Mouse (Mus musculus): ENCODE measurements around the gene Mrpl20. TPM values are rescaled to one million over a fixed set of nuclear protein-coding genes. Genes with fewer than 3 reads are reported as not detected.

Mrpl20 gene
- polyA plus RNA-seq, 1 experiment from 2014 or later = 131 TPM

DNA sequence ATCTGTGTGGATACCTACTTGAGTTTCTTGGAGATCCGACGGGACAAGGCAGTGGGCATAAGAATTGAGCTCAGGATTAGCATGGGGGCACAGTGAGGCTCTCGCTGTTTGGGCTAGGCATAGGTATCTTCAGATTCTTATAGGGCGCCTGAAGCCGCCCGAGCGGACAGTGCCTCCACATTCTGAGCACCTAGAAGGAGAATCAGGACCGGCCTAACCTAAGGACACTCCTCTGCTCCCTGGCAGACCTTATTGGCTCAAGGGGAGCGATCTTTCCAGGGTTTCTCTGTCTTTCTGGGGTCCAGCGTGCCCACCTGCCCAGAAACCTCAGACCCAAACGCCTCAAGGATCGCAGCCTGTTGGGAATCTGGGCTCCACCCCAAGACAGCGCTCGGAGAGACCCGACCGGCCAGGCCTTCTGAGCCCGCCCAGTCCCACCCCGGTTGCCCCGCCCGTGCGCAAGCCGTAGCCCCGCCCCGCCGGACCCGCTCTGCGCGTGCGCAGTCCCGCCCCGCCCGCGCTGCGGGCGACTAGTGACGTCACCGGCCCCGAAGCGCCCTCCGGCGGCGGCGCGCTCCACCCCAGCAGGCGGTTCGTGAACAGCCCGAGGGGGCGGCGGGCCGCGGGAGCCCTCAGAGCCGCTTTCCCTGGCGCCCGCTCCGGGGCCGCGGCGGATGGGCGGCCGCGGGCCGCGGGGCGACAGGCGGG is 44.3 kb downstream of the Mrpl20 start, which contains the start of gene Dvl1:
Gene Dvl1 (plus strand): TSS at position 532 of the 708 bp plus-strand sequence.
- Histone ChIP-seq H3K4me2 (peak within 1 kb of the TSS; percentile 88), H3K27ac (peak within 1 kb of the TSS; percentile 63), H3K4me1 (replicated peaks) (peaks cover 32% of the 10 kb centered on the region), H3K9me3 (replicated peaks) (no peaks in the 10 kb centered on the region), H3K36me3 (peaks cover 2% of the 10 kb centered on the region; the same call in 1 of the 2 replicates), H3K9ac (peak within 1 kb of the TSS; percentile 83), H3K27me3 (no peaks in the 10 kb centered on the region), H3K4me3 (peak within 1 kb of the TSS; percentile 81)
- ATAC-seq (replicated peaks; ENCODE audit: insufficient number of reproducible peaks, insufficient read depth, low FRiP score, low read depth) = peak; percentile 93
- 2% methylated on average over 64 of the region's 65 CpGs for WGBS

DNA sequence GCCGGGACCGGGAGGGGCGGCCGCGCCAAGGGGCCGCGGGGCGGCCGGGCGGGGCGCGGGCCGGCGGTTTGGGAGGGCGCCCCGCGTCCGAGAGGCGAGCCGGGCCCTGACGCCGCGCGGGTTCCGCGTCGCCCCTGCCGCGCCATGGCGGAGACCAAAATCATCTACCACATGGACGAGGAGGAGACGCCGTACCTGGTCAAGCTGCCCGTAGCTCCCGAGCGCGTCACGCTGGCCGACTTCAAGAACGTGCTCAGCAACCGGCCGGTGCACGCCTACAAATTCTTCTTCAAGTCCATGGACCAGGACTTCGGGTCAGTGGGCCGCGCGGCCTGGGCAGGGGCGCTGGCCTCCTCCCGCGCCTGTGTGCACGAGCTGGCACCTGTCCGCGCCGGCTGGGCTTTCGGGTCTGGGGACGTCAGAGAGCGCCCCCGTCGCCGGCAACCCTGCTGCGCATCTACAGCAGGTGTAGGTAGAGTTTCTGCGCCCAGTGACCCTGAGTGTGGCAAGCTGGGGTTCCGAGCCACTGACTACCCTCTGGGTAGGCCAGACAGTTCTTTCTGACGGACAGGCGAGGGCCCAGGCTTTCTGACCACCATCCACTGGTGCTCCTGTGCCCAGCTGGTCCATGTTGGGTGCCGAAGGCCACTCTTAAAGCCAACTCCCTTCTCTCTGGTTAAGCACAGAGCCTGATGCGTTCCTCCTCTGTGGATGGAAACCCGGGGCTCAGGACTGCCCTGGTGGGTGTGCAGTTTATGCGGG is 45.1 kb downstream of the Mrpl20 start:
- 2% methylated on average over 61 of the region's 69 CpGs for WGBS
- H3K4me1 ChIP-seq (replicated peaks) = peaks cover 32% of the 10 kb centered on the region
- peak overlapping the region; percentile 88 for H3K4me2 ChIP-seq
- H3K4me3 ChIP-seq = peak overlapping the region; percentile 81
- H3K27ac ChIP-seq = peak overlapping the region; percentile 63
- H3K27me3 ChIP-seq = no peaks in the 10 kb centered on the region
- no peaks in the 10 kb centered on the region; the same call in 1 of the 2 replicates for H3K36me3 ChIP-seq
- peak overlapping the region; percentile 83 for H3K9ac ChIP-seq
- ATAC-seq (replicated peaks; ENCODE audit: insufficient number of reproducible peaks, insufficient read depth, low FRiP score, low read depth) = no peak; the same call in none of the 2 replicates
- no peaks in the 10 kb centered on the region for H3K9me3 ChIP-seq (replicated peaks)

DNA sequence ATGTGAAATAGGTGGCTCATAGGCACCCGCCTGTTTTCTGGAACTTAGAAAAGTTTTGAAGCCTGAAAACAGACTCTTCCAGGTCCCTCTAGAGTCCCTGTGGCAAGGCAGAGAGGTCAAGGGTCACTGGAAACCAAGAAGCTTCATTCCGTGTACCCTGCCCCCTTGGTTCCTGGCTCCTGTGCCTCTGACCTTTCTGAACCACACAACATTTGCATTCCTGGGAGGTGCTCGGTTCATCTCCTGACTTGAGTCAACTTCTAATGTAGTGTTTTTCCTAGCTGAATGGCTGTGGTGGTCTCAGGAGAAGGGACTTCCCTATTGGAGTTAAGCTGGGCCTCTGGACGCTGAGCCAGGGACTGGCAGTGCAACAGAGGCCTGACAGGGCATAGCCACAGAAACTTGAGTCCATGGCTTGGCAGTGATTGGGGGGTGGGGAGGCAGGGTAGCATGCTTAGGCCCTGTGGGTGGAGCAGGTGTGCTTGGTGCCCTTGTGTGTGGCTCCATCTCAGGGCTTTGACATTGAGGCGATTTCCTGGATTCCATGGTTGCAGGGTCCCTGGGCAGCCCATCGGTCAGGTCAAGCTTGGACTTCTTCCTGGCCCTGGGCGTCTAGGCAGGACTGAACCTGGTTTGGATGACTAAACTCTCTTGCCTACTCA is 45.9 kb downstream of the Mrpl20 start:
- H3K4me2 ChIP-seq = peak overlapping the region; percentile 88
- WGBS = 66% methylated on average over 7 of the region's 7 CpGs
- no peaks in the 10 kb centered on the region for H3K36me3 ChIP-seq
- H3K27me3 ChIP-seq = no peaks in the 10 kb centered on the region
- H3K9me3 ChIP-seq (replicated peaks) = no peaks in the 10 kb centered on the region
- H3K9ac ChIP-seq = peak overlapping the region; percentile 83; the same call in 1 of the 2 replicates
- H3K27ac ChIP-seq = no peak overlapping the region
- ATAC-seq (replicated peaks; ENCODE audit: insufficient number of reproducible peaks, insufficient read depth, low FRiP score, low read depth) = no peak
- peaks cover 32% of the 10 kb centered on the region for H3K4me1 ChIP-seq (replicated peaks)
- peak overlapping the region; percentile 81 for H3K4me3 ChIP-seq

DNA sequence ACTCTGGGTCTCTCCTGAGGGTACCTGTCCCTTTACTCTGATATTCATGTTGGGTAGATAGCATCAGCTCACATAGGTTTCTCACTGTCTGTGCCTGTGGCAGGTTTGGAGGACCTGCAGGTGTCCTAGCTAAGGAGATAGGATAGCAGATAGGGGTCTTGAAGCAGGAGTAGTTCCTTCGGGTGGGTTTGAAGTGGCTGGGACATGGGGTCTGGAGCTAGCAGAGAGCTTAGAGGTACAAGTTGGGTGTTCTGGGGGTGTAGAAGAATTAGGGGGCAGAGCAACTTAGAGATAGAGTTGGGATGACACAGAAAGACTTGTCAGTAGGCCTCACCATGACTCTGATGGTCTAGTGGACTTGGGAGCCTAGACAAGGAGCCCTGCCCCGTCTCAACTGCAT is 46.7 kb downstream of the Mrpl20 start:
- 74% methylated on average over 2 of the region's 2 CpGs for WGBS
- H3K4me1 ChIP-seq (replicated peaks) = peaks cover 32% of the 10 kb centered on the region
- H3K27ac ChIP-seq = no peak overlapping the region
- no peak for ATAC-seq (replicated peaks; ENCODE audit: insufficient number of reproducible peaks, insufficient read depth, low FRiP score, low read depth)
- H3K9me3 ChIP-seq (replicated peaks) = no peaks in the 10 kb centered on the region
- H3K4me3 ChIP-seq = no peak overlapping the region
- H3K9ac ChIP-seq = no peak overlapping the region
- H3K27me3 ChIP-seq = no peaks in the 10 kb centered on the region
- peaks cover under 1% of the 10 kb centered on the region for H3K36me3 ChIP-seq
- H3K4me2 ChIP-seq = no peak overlapping the region

DNA sequence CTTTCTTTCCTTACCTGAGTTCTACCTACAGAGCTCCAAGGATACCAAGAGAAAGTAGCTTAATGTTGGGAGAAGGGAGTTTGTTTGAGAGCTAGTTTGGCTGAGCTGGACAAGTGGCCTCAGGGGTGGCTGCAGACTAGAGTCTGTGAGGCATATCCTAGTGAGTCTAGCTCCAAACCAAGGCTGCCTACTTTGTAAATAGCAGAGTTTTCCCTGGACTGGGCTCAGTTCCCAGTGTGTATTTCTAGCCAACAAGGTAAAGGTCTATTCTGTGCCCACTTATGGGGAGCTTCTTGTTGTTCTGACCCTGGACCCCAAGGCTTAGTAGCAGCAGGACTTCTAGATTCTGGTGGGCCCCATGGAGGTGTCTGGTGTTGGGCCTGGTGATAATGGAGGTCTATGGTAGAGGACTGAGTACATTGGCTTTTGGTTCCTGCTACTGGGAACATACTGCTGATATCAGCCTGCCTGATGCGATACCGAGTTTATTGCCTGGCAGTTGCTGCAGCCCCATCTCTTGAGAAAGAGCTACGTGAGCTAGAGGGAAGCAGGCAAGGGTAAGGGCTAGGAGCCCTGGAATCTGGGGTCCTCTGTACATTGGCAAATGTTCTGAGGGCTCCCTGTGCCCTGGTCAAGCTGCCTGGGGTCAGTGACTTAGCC is 47.2 kb downstream of the Mrpl20 start:
- Histone ChIP-seq H3K36me3 (peaks cover 5% of the 10 kb centered on the region), H3K9me3 (replicated peaks) (no peaks in the 10 kb centered on the region), H3K27me3 (no peaks in the 10 kb centered on the region), H3K4me3 (no peak overlapping the region), H3K27ac (no peak overlapping the region), H3K4me1 (replicated peaks) (peaks cover 32% of the 10 kb centered on the region), H3K4me2 (no peak overlapping the region), H3K9ac (no peak overlapping the region)
- ATAC-seq (replicated peaks; ENCODE audit: insufficient number of reproducible peaks, insufficient read depth, low FRiP score, low read depth) = no peak
- WGBS = 85% methylated on average over 3 of the region's 3 CpGs

DNA sequence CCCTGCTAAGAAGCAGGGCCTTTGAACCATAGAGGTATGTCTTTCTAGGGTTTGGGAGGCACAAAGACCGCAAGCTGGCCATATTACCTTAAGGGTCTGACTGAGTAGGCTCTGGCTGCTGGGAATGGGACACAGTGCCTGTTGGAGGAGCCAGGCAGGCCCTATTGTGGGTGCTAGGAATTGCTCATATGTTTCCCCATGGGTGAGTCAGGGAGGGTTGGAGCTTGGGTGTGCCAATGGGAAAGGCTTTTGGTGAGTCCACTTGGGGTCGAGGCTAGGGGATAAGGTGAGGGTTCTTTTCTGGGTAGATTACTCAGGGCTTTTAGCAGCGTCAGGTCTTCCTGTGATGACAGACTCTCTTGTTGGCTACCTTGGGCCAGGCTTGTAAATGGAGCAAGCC is 48.7 kb downstream of the Mrpl20 start:
- Histone ChIP-seq H3K27ac (no peak overlapping the region), H3K4me1 (replicated peaks) (peaks cover 31% of the 10 kb centered on the region), H3K4me2 (no peak overlapping the region), H3K4me3 (no peak overlapping the region), H3K9me3 (replicated peaks) (no peaks in the 10 kb centered on the region), H3K9ac (no peak overlapping the region), H3K36me3 (peaks cover 17% of the 10 kb centered on the region), H3K27me3 (no peaks in the 10 kb centered on the region)
- no peak for ATAC-seq (replicated peaks; ENCODE audit: insufficient number of reproducible peaks, insufficient read depth, low FRiP score, low read depth)
- WGBS = 88% methylated on average over 3 of the region's 3 CpGs

DNA sequence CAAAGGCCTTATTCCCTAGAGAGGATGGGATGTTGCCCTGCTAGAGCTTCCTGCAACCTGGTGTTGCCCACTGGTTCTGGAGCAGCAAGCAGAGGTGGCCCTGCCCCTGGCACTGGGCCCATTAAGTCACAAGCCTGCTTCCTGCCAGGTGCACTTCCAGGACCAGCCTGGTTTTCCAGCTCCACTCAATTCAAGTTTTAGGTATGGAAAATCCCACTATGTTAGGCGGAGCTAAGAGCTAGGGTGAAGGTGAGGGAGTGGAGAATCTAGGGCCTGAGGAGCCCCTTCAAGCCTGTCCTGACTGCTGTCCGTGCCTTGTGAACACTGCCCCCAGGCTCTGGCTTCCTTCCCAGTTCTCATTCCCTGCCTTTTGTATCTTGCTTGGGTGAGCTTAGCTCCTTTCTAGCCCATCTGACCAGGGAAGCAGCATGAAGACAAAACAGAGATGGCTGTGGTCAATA is 49.3 kb downstream of the Mrpl20 start:
- Histone ChIP-seq H3K36me3 (peaks cover 21% of the 10 kb centered on the region), H3K4me1 (replicated peaks) (peaks cover 25% of the 10 kb centered on the region), H3K4me2 (no peak overlapping the region), H3K27ac (no peak overlapping the region), H3K9ac (no peak overlapping the region), H3K27me3 (no peaks in the 10 kb centered on the region), H3K4me3 (no peak overlapping the region), H3K9me3 (replicated peaks) (no peaks in the 10 kb centered on the region)
- no peak for ATAC-seq (replicated peaks; ENCODE audit: insufficient number of reproducible peaks, insufficient read depth, low FRiP score, low read depth)
- WGBS = 56% methylated on average over 2 of the region's 2 CpGs

DNA sequence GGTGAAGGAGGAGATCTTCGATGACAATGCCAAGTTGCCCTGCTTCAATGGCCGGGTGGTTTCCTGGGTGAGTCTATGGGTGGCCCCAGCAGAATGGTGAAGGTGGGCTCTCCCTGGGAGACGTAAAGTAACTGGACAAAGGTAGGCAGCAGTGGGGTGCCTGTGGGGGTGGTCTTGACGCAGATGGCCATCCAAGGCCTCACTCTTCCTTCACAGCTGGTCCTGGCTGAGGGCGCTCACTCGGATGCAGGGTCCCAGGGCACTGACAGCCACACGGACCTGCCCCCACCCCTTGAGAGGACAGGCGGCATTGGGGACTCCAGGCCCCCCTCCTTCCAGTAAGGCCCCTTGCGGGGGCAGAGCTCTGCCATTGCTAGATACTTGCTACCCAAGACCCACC is 50.7 kb downstream of the Mrpl20 start:
- H3K9ac ChIP-seq = no peak overlapping the region
- no peaks in the 10 kb centered on the region for H3K9me3 ChIP-seq (replicated peaks)
- no peak overlapping the region for H3K27ac ChIP-seq
- ATAC-seq (replicated peaks; ENCODE audit: insufficient number of reproducible peaks, insufficient read depth, low FRiP score, low read depth) = no peak
- H3K4me3 ChIP-seq = no peak overlapping the region
- WGBS = 86% methylated on average over 9 of the region's 9 CpGs
- peaks cover 17% of the 10 kb centered on the region for H3K4me1 ChIP-seq (replicated peaks)
- no peaks in the 10 kb centered on the region for H3K27me3 ChIP-seq
- no peak overlapping the region for H3K4me2 ChIP-seq
- H3K36me3 ChIP-seq = peaks cover 35% of the 10 kb centered on the region

DNA sequence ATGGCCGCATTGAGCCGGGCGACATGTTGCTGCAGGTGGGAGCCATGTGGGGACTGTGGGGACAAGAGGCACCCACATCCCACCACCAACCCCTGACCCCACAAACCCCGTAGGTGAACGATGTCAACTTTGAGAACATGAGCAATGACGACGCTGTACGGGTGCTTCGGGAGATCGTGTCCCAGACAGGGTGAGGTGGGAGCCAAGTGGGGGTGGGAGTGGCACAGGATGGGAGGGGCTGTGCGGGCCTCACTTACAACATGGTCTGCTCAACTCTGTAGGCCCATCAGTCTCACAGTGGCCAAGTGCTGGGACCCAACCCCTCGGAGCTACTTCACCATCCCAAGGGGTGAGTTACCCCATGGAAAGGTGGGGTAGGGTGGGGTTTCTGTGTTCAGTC is 52.3 kb downstream of the Mrpl20 start:
- Histone ChIP-seq H3K4me3 (no peak overlapping the region), H3K4me1 (replicated peaks) (peaks cover 3% of the 10 kb centered on the region), H3K4me2 (no peak overlapping the region), H3K27ac (no peak overlapping the region), H3K9ac (no peak overlapping the region), H3K27me3 (no peaks in the 10 kb centered on the region), H3K36me3 (peaks cover 41% of the 10 kb centered on the region), H3K9me3 (replicated peaks) (no peaks in the 10 kb centered on the region)
- ATAC-seq (replicated peaks; ENCODE audit: insufficient number of reproducible peaks, insufficient read depth, low FRiP score, low read depth) = no peak
- 93% methylated on average over 12 of the region's 12 CpGs for WGBS

DNA sequence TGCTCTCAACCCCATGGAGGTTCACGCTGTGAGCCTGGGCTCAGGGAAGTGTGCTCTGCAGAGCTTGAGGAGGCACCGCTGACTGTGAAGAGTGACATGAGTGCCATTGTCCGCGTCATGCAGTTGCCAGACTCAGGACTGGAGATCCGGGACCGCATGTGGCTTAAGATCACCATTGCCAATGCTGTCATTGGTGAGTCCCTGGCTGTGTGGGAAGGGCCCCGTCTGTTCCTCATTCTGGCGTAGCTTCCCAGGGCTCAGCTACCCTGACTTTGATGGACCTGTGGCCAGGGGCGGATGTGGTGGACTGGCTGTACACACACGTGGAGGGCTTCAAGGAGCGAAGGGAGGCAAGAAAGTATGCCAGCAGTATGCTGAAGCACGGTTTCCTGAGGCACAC is 53.4 kb downstream of the Mrpl20 start:
- Histone ChIP-seq H3K9me3 (replicated peaks) (no peaks in the 10 kb centered on the region), H3K36me3 (peaks cover 41% of the 10 kb centered on the region), H3K27me3 (no peaks in the 10 kb centered on the region), H3K4me2 (no peak overlapping the region), H3K27ac (no peak overlapping the region), H3K4me3 (no peak overlapping the region), H3K4me1 (replicated peaks) (peaks cover 3% of the 10 kb centered on the region), H3K9ac (no peak overlapping the region)
- WGBS = 91% methylated on average over 12 of the region's 12 CpGs
- no peak for ATAC-seq (replicated peaks; ENCODE audit: insufficient number of reproducible peaks, insufficient read depth, low FRiP score, low read depth)

DNA sequence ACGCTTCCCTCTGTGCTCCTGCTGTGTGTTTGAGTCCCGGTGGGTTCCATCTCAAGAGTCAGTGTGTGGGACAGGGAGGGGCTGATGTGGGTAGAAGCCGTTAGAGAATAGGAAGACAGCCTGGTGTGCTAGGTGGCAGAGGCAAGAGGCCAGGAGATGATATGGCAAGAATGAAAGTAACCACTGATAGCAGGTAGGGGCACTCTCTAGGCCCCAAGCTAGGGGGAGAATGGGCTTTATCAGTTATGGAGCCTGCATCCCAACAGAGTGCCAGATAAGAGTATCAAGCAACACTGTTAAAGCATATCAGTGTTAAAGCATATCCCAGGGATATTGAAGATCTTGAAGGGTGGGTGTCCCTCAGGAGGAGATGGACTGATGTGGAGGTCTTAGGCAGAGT is 54.2 kb downstream of the Mrpl20 start:
- H3K27ac ChIP-seq = no peak overlapping the region
- H3K9ac ChIP-seq = no peak overlapping the region
- 76% methylated on average over 3 of the region's 3 CpGs for WGBS
- H3K9me3 ChIP-seq (replicated peaks) = no peaks in the 10 kb centered on the region
- no peak overlapping the region for H3K4me2 ChIP-seq
- H3K4me3 ChIP-seq = no peak overlapping the region
- no peaks in the 10 kb centered on the region for H3K27me3 ChIP-seq
- H3K4me1 ChIP-seq (replicated peaks) = peaks cover 1% of the 10 kb centered on the region
- no peak for ATAC-seq (replicated peaks; ENCODE audit: insufficient number of reproducible peaks, insufficient read depth, low FRiP score, low read depth)
- peaks cover 41% of the 10 kb centered on the region for H3K36me3 ChIP-seq
